Mouse (Mus musculus) megakaryocyte-erythroid progenitor cell, adult 5-6 weeks (primary cell): ENCODE measurements around the gene Gabrb2. TPM values are rescaled to one million over a fixed set of nuclear protein-coding genes. Genes with fewer than 3 reads are reported as not detected.

Experiments
- ATAC-seq: replicated peaks from 2 replicates; pipeline ENCODE4 v1.8.0; 2016; ENCODE audit warnings: mild to moderate bottlenecking, inconsistent platforms; ENCODE audit not compliant: severe bottlenecking, poor library complexity, low FRiP score, low TSS enrichment
- total RNA-seq, 2 experiments: library from RNA; stranded (forward) in 1 of 2; stranded (reverse) in 1 of 2; fragments of 200-1000, 215-1000 nt in 1 of 2; fragments of >200 nt in 1 of 2; fragmentation: Nextera tagmentation in 1 of 2; gene quantifications; 2 replicates each; pipeline ENCODE4 v1.2.3; 2014 to 2017

Gabrb2 gene
- total RNA-seq (2014; fragmentation: Nextera tagmentation) (not detected in 2 replicates), total RNA-seq (2017) (not detected in 2 replicates)

DNA sequence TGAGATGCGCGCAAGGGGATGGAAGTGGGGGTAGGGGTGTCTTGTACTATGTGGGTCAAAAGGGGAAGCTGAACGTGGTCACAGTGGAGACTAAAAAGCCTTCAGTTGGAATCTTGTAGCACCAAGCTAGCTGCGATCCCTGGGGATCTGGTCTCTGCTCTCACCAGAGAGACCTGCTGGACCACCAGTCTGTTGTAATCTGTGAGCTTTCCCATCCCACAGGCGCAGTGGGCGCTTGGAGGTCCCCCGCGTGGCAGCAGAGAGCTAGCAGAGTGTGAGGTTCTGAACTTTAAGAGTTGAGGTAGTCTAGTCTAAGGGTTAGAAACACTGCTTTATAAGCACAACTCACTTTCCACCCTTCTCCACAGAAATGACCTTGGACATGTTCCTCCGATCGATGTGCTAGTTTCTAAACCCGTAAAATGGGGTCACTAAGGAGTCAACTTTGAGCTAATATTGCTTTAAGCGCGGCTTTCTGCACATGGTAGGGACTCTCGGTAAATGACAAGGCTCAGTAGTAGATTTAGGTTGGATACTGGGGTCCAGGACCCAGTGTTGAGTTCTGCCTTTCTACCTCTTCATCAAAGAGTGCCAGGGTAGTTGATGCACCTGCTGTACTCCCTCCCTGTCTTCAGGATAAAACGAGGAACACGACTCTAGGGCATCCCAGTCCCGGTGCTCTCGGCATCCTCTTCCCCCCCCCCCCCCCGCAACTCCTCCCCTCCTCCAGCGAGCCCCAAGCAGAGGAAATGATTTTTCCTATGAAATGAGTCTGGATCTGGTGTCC is at the start of gene Gabrb2:
TSS of gene Gabrb2 (plus strand) at position 762 of the 787 bp plus-strand sequence.
- ATAC-seq: no peak

DNA sequence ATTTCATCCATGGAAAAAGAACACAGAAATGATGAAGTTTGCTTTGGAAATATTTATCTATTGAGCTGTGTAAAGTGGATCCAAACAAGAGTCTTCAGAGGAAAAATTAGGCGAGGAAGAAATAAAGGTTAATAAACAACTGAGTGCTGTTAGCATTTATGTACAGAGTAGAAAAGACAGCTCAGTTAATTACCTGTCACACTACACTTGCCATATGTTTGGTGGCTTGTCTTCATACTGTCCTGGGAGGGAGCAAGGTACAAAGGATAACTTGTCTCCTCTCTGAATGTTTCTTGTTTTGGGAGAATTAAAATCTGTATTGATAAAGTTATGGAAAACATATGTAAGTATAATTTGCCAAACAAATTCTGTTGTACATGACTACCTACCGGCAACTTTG is 40.6 kb upstream of the Gabrb2 start:
- ATAC-seq: no peak

GRCm38 (mm10) chr11:42386486-42386885 is 33.1 kb upstream of the Gabrb2 start:
- no peak for ATAC-seq

- no peak for ATAC-seq
Measured at GRCm38 (mm10) chr11:42390682-42391290, 28.8 kb upstream of the Gabrb2 start.

DNA sequence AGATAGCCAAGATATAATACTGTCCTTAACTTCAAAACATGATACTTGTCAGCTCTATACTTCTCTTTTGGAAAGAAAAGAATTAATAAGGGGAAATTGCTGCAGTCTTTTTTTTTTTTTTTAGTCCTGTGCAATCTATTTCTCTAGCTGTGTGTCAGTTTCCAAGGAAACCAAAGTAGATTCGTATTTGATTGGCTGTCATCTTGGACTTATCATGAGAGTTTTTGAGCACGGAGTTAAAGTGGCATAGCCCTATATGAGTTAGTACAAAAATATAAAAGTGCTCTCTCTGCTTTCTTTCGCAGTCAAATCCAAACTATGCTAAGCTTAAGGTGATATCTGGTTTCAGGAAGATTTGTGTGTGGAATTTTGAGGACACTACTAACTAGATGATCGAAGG is 26.1 kb upstream of the Gabrb2 start:
- ATAC-seq: no peak

DNA sequence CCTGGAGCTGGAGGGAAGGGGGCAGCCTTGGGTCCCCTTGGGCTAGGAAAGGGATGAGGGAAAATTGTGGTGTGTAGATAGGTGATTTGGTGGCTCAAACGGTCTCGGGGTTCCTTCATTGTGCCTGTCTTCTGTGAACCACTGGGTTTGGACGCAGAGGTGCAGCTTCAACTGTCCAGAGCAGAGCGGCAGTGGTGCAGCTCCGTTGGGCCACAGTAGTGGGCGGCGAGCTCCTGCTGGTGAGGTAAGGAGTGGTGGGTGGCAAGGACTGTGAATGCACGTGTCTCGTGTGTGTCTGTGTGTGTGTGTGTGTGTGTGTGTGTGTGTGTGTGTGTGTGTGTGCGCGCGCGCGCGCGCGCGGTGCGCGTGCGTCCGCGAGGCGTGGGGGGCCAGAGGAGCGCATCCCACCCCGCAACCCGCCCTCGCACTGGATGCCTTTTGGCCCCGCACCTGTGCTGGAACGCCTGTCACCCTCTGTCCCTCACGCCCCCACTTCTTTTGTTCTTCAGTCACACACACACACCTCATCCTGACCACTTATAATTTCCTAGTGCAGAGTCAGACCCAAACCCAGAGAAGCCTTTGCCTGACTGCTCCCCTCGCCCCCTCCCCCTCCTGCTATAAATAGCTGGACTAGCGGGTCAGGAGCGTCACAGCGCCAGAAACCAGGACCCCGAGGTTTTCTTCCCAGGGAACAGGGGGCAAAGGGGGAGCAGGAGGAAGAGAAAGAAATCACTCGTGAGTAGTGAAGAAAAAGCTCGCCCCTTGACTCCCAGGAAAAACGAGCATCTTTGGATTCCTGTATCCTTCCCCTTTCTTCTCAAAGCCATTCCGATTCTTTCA is 455 bp downstream of the Gabrb2 start:
- no peak for ATAC-seq

DNA sequence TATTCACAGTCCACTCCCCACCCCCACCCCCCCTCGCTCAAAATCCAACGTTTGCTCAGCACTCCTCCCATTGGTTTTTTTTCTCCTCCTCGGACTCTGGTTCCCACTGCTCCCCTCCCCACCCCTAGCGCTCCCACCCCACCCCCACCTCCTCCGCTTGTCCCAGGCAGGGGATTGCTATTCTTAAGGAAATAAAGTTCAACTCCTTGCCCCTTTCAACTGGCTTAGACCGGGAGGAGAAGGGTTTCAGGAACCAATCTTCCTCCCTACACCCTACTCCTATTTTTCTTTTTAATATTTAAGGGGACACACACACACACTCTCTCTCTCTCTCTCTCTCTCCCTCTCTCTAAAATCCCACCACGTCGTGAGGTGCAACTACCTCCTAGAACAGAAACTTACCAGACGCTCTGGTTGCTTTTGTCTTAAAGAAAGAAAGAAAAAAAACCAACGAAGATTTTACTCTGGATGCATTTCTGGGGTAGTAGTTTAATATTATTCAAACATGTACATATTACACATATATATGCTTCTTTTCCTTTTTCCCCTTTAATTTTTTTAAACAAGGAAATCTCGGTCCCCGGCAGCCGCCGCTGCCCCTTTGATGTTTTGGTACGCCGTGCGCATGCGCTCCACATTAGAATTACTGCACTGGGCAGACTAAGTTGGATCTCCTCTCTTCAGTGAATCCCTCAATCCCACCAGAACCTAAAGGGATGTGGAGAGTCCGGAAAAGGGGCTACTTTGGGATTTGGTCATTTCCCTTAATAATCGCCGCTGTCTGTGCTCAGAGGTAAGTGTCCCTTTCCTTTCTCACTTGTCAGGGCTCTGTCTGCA is 1.3 kb downstream of the Gabrb2 start:
- ATAC-seq: no peak

GRCm38 (mm10) chr11:42423231-42423630 is 3.7 kb downstream of the Gabrb2 start:
- ATAC-seq: no peak

DNA sequence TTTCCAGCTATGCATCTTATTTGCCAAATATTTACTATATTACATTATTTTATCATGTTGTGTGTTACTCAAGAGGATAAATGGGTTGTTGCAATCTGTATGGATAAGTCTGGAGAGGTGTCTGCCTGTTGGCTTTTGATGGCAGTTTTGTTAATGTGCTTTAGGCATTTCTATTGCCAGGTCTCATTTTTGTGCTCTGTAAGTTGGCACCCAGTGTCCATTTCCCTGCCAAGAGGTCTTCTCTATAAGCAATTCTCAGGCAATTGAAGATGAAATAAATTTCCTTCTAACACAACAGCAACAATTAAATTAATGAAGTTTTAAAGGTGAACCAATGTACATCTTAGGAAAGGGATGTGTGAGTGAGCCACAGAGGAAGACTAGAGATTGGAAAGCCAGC is 11.9 kb downstream of the Gabrb2 start:
- ATAC-seq: no peak

GRCm38 (mm10) chr11:42438978-42439377 is 19.4 kb downstream of the Gabrb2 start:
- no peak for ATAC-seq

GRCm38 (mm10) chr11:42443641-42444040 is 24.1 kb downstream of the Gabrb2 start:
- ATAC-seq: no peak

- ATAC-seq: no peak
Measured at GRCm38 (mm10) chr11:42448929-42449328, 29.4 kb downstream of the Gabrb2 start.

DNA sequence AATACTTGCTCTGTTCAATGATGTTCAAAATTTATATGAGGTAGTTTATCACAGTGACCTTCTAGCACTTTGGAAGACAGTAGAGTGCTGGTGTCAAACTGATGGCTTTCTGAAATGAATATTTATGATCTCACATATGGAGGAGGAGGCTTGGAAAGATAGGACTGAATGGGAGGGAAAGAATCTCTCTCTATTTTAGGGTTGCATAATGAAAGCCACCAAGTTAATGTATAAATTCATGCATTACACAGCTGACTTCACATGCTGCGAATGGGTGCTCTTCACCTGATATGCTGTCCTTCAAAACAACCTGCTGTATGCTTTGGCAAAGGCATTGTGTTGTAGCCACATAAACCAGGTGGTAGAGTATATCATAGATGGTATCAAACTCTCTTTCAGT is 44.6 kb downstream of the Gabrb2 start:
- no peak for ATAC-seq

GRCm38 (mm10) chr11:42468381-42468780 is 48.8 kb downstream of the Gabrb2 start:
- ATAC-seq: no peak

GRCm38 (mm10) chr11:42474523-42474922 is 55.0 kb downstream of the Gabrb2 start:
- ATAC-seq: no peak

DNA sequence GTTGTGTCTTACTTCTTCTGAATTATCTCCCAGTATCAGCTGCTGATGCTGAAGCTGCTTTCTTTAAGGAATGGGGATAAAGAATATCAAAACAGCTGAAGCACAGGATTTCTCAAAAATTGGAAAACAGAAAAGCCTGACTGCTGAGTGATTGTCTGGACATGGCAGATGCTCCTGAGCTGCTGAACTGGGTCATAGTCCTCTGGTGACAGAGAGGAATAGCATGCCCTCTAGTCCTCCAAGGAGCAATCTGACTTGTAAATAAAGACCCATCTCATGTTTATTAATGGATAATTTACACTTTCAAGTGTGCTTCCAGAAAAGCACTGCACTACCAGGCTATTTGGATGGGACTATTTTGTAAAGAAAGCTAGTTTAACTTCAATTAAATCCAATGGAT is 68.1 kb downstream of the Gabrb2 start:
- ATAC-seq: no peak

DNA sequence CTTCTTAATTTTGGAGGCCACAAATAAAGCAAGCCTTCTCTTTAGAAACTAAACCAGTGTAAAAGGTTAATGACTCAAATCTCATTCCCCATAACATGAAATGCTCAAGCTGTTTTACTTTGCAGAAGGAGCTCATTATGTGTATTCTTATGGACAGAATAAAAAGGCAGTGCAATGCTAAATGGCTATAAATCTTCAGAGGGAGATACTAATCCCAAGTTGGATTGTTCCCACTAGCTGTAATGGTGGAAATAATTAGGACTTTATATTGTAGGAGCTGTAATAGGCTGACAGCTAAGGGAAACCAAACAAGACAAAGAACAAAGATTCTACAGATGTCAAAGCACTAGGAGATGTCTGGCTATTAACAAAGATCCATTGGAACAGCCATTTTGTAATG is 81.6 kb downstream of the Gabrb2 start:
- ATAC-seq: no peak

GRCm38 (mm10) chr11:42505436-42505835 is 85.9 kb downstream of the Gabrb2 start:
- ATAC-seq: no peak

DNA sequence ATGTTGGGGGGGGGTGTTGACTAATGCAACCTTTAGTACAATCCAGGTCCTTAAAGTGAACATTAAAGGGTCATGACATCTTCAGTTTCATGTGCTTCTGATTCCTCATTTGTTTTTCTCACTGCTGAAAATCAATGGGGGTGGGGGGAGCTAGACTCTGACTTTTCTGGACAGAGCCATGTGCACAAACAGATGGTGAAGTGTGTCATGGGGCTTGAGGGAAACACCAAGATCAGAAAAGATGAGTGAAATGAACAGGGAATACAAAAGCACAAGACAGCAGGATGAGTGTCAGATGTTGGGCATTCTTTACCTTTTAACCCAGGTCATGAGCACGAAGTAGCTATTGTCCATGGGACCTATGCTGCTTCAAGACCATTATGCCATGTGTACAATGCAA is 86.4 kb downstream of the Gabrb2 start:
- ATAC-seq: no peak
